Mouse (Mus musculus) bone marrow, adult 2 months (tissue): ENCODE data around the gene Cnot1. TPM values are rescaled to one million over a fixed set of nuclear protein-coding genes. Genes with fewer than 3 reads are reported as not detected.

Source experiments
- H3K27ac ChIP-seq: fragments of 200-500 bp; 2 replicates; pipeline ENCODE4 v1.5.1; 2012; ENCODE audit warnings: low read depth, mild to moderate bottlenecking, control low read depth, inconsistent platforms, low read length; ENCODE audit not compliant: control insufficient read depth, poor library complexity, insufficient read depth
- H3K4me1 ChIP-seq: fragments of 200-500 bp; 2 replicates; pipeline ENCODE4 v1.6.1; 2011; ENCODE audit warnings: low read length; ENCODE audit not compliant: control insufficient read depth, insufficient read depth
- H3K4me3 ChIP-seq: fragments of 200-500 bp; replicated peaks from 2 replicates; pipeline ENCODE3; 2011; ENCODE audit warnings: mild to moderate bottlenecking, low read depth, low read length, control low read depth; ENCODE audit not compliant: control insufficient read depth
- CTCF ChIP-seq: fragments of 200-500 bp; IDR thresholded peaks from 2 replicates; pipeline ENCODE4 v1.5.1; 2011; ENCODE audit warnings: low read length, control low read depth; ENCODE audit not compliant: control insufficient read depth, insufficient read depth
- POLR2A ChIP-seq: fragments of 200-500 bp; IDR thresholded peaks from 2 replicates; pipeline ENCODE4 v1.6.1; 2011; ENCODE audit warnings: low read depth, mild to moderate bottlenecking, control low read depth, low read length, borderline replicate concordance; ENCODE audit not compliant: control insufficient read depth
- WGBS: fragments of 180-500 bp; shearing (Covaris S2); methylation state at CpG from one replicate; pipeline ENCODE4 v1.1.7; 2018; 5-methylcytosine and 5-hydroxymethylcytosine counted together
- polyA plus RNA-seq: library from polyadenylated mRNA; stranded (reverse); fragments of >200 nt; gene quantifications from 2 replicates; pipeline ENCODE4 v1.2.4, GENCODE M21; 2011; ENCODE audit warnings: low replicate concordance; ENCODE audit not compliant: missing spikeins, insufficient read depth, insufficient read length

Cnot1 gene
- polyA plus RNA-seq, 1 experiment: 56.3 TPM

DNA sequence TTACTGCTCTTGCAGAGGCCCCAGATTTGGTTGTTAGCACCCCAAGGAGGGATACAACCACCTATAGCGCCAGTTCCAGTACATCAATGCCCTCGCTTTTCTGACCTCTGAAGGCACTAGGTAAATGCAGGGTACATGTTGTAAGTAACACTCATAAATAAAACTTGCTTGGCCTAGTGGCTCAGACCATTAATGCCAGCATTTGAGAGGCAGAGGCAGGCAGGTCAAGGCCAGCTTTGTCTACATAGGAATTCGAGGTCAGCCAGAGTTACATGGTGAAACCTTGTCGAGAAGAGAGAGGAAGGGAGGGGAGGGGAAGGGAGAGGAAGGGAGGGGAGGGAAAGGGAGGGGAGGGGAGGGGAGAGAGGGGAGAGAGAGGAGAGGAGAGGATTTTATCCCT lies 21.7 kb downstream of the Cnot1 start:
- no peak overlapping the region for H3K4me3 ChIP-seq
- no peak for TF ChIP-seq CTCF
- TF ChIP-seq POLR2A: no peak
- H3K4me1 ChIP-seq: peaks cover 1% of the 10 kb centered on the region; the same call in 1 of the 2 replicates
- WGBS: 86% methylated on average over 3 of the region's 4 CpGs
- no peak overlapping the region for H3K27ac ChIP-seq

DNA sequence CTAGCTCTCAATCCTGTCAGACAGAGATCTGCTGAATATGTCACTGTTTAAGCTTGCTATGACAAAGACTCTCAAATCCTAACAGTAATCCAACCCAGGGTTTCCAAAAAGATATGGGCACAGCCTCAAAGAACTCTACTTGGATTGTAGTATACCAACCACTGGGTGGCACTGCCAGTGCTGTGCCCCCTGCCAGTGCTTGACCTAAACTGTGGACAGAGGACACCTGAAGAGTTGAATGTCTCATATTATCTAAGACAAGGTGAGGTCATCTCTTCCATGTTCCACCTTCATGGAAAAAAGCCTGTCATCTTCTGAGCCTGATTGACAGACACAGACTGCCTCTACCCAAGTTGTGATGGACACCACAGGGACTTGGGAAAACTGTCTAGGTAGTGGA lies 24.6 kb downstream of the Cnot1 start:
- no peak overlapping the region for H3K27ac ChIP-seq
- TF ChIP-seq CTCF (no peak), POLR2A (no peak)
- no peak overlapping the region for H3K4me3 ChIP-seq
- peaks cover 1% of the 10 kb centered on the region; the same call in 1 of the 2 replicates for H3K4me1 ChIP-seq

GRCm38 (mm10) chr8:95781775-95782174 lies 25.5 kb downstream of the Cnot1 start:
- Histone ChIP-seq H3K4me1 (peaks cover 1% of the 10 kb centered on the region; the same call in 1 of the 2 replicates), H3K27ac (no peak overlapping the region), H3K4me3 (no peak overlapping the region)
- TF ChIP-seq POLR2A (no peak), CTCF (no peak)
- WGBS: 89% methylated on average over 2 of the region's 2 CpGs

DNA sequence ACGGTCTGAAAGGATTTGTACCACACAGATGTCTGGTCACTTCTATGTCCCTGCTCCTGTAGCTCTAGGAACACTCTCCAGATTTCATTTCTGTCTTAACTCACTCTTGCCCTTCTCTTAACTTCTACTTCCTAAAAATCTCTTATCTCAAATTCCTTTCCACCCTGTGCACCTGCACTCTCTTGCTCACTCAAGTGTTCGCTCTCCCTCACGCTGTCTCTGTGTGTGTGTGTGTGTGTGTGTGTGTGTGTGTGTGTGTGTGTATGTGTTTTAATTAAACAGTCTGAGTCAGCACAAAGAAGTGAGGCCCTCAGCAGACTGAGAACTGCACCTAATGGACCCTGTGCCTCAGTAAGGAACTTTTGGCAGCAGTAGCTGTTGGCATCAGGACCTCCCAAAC lies 26.2 kb downstream of the Cnot1 start:
- TF ChIP-seq POLR2A: no peak
- no peak for TF ChIP-seq CTCF
- WGBS: 90% methylated on average over 3 of the region's 3 CpGs
- no peak overlapping the region for H3K4me3 ChIP-seq
- no peak overlapping the region for H3K27ac ChIP-seq
- H3K4me1 ChIP-seq: peaks cover 1% of the 10 kb centered on the region; the same call in 1 of the 2 replicates

GRCm38 (mm10) chr8:95764133-95764532 lies 43.1 kb downstream of the Cnot1 start:
- WGBS: 86% methylated on average over 1 of the region's 1 CpGs
- TF ChIP-seq CTCF (no peak), POLR2A (no peak)

DNA sequence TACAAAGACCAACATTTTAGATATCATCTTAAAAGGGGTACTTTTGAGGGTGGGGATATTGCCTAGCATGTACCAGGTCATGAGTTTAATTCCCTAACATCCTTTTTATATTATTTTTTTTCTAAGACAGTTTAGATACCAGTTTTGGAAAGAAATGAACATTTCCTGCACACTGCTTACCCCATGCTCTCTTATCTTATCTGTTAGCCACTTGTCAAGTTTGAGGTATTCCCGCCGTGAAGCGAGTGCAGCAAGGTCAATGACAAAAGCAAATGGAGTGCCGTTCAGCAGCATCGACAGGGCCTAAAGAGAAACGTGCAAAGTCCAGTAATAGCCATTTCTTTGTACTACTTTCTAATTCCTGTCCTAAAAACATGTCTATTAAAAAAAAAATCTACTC lies 46.9 kb downstream of the Cnot1 start:
- WGBS: 58% methylated on average over 6 of the region's 6 CpGs
- TF ChIP-seq POLR2A: no peak
- no peak for TF ChIP-seq CTCF
- no peaks in the 10 kb centered on the region for H3K4me1 ChIP-seq

More at GRCm38 (mm10) chr8:95764133-95764532, 43.1 kb downstream of the Cnot1 start:
- H3K4me3 ChIP-seq: no peak overlapping the region
- H3K4me1 ChIP-seq: no peaks in the 10 kb centered on the region
- H3K27ac ChIP-seq: no peak overlapping the region

DNA sequence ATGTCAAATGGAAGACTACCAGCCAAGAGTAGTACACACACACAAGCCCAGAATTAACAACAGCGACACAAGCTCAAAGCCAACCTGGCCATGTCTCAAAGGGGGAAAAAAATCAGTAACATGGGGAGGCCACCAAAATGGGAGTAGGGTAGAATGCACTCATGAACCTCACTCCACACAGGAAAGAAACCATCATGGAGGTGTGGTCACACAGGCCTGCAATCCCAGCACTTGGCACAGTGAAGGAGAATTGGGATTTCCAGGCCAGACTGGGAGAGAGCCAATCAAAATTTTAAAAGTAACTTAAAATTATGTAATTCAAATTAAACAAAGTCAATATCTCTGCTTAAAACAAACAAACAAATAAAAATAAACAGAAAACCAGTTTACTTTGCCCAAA lies 55.3 kb downstream of the Cnot1 start:
- no peak overlapping the region for H3K27ac ChIP-seq
- no peak overlapping the region for H3K4me3 ChIP-seq
- H3K4me1 ChIP-seq: no peaks in the 10 kb centered on the region
- 92% methylated on average over 1 of the region's 1 CpGs for WGBS
- TF ChIP-seq CTCF (no peak), POLR2A (no peak)

More for the DNA sequence above, 46.9 kb downstream of the Cnot1 start:
- H3K27ac ChIP-seq: no peak overlapping the region
- no peak overlapping the region for H3K4me3 ChIP-seq

- WGBS: 91% methylated on average over 4 of the region's 4 CpGs
- Histone ChIP-seq H3K27ac (no peak overlapping the region), H3K4me3 (no peak overlapping the region), H3K4me1 (no peaks in the 10 kb centered on the region)
- TF ChIP-seq POLR2A (no peak), CTCF (no peak)
Measured at GRCm38 (mm10) chr8:95748028-95748427, 59.2 kb downstream of the Cnot1 start.

GRCm38 (mm10) chr8:95741732-95742131 lies 65.5 kb downstream of the Cnot1 start:
- no peak for TF ChIP-seq CTCF
- TF ChIP-seq POLR2A: no peak
- WGBS: 94% methylated on average over 7 of the region's 7 CpGs
- H3K4me1 ChIP-seq: no peaks in the 10 kb centered on the region
- H3K4me3 ChIP-seq: no peak overlapping the region
- no peak overlapping the region for H3K27ac ChIP-seq
